Mouse (Mus musculus) brain, embryonic 14.5 days (tissue): ENCODE measurements around the gene Eif2d.

ENCODE experiments used
- CTCF ChIP-seq: fragments of 200-500 bp; IDR thresholded peaks from 2 replicates; pipeline ENCODE4 v1.5.1; 2012; ENCODE audit warnings: inconsistent platforms, mild to moderate bottlenecking, moderate library complexity, borderline replicate concordance; ENCODE audit not compliant: insufficient read depth, insufficient read length; ENCODE audit errors: extremely low read depth
- POLR2A ChIP-seq: fragments of 200-500 bp; IDR thresholded peaks from 2 replicates; pipeline ENCODE4 v1.6.1; 2012; ENCODE audit warnings: mild to moderate bottlenecking, inconsistent platforms, borderline replicate concordance; ENCODE audit not compliant: poor library complexity, insufficient read depth, insufficient read length, severe bottlenecking; ENCODE audit errors: extremely low read depth

- TF ChIP-seq CTCF, result no peak
- TF ChIP-seq POLR2A, result no peak
Measured at GRCm38 (mm10) chr1:131184956-131185660, 32.1 kb downstream of the Eif2d start.
